Mouse (Mus musculus) limb, embryonic 10.5 days (tissue): ENCODE measurements around the gene Lrrc57. TPM values are rescaled to one million over a fixed set of nuclear protein-coding genes. Genes with fewer than 3 reads are reported as not detected.

Source experiments
- DNase-seq: peaks from one replicate; pipeline ENCODE4 v3.0.0-alpha.2; 2017; ENCODE audit warnings: low spot score
- H3K27ac ChIP-seq: fragments of 300-500 bp; sonication (generic); 2 replicates; pipeline ENCODE4 v1.5.1; 2016; ENCODE audit warnings: mild to moderate bottlenecking
- H3K27me3 ChIP-seq: fragments of 300-500 bp; sonication (generic); 2 replicates; pipeline ENCODE4 v1.6.1; 2016; ENCODE audit warnings: low read depth, mild to moderate bottlenecking; ENCODE audit not compliant: poor library complexity, severe bottlenecking
- H3K36me3 ChIP-seq: fragments of 300-500 bp; sonication (generic); 2 replicates; pipeline ENCODE4 v1.6.1; 2016; ENCODE audit warnings: mild to moderate bottlenecking, moderate library complexity
- H3K4me1 ChIP-seq: fragments of 300-500 bp; sonication (generic); 2 replicates; pipeline ENCODE4 v1.6.1; 2016
- H3K4me3 ChIP-seq: fragments of 300-500 bp; sonication (generic); 2 replicates; pipeline ENCODE4 v1.5.1; 2016; ENCODE audit warnings: mild to moderate bottlenecking, moderate library complexity
- H3K9me3 ChIP-seq: fragments of 300-500 bp; sonication (generic); replicated peaks from 2 replicates; pipeline ENCODE4 v1.6.1; 2016; ENCODE audit warnings: mild to moderate bottlenecking
- WGBS: fragments of 180-500 bp; shearing (Covaris S2); methylation state at CpG from one replicate; pipeline ENCODE4 v1.1.7; 2016; 5-methylcytosine and 5-hydroxymethylcytosine counted together
- polyA plus RNA-seq: library from polyadenylated mRNA; unstranded; fragments of >200 nt; fragmentation: Nextera tagmentation; extraction: Ambion mirVana; gene quantifications from 2 replicates; pipeline ENCODE4 v1.2.1, GENCODE M21; 2016

Lrrc57 gene
- 24.7 and 31.0 TPM in 2 replicates for polyA plus RNA-seq

DNA sequence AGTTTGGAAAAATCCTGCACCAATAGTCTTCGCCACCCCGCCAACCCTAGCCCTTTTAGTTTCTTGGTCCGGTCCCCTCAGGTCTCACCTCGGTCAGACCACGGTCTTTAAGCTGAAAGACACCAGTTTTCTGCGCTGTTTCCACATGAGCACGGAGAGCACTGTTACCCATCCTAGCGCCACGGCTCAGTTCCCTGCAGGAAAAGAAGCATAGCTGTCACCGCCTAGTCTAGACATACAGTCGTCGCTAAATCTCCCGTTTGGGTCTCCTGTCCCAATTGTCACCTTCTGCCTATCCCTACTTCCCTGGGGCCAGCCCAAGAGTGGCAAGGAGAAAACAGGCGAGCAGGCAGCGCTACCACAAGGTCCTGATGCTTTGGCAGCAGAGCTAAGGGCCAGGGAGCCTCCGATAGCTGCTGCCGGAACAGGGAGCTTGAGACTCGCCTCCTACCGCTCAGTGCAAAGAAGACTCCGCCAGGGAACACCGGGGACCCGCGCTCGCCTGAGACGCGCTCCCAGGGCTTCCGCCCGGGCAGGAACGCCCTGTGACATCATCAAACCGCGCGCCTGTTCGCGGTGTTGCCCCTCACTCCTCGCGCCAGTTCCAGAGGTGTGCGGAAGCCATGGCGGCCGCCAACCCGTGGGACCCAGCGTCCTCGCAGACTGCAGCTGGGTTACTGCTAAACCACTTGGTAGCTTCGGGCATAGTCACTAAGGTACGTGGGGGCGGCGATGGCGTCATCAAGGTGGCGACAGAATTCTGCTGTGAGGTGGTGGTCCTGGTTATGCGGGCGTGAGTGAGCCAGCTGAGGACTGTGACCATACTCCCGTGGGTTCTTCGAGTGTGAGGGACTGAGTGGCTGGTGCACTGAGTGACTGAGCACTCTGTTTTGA is at the start of gene Lrrc57, which contains the start of gene Haus2:
Gene Lrrc57, minus strand, starts transcription at position 691 of the 894 bp plus-strand sequence.
Gene Haus2, plus strand, starts transcription at position 554 of the 894 bp plus-strand sequence.
- H3K27me3 ChIP-seq = no peaks in the 10 kb centered on the region
- peaks cover 34% of the 10 kb centered on the region for H3K36me3 ChIP-seq
- under 1% methylated on average over 52 of the region's 52 CpGs for WGBS
- H3K9me3 ChIP-seq = no peaks in the 10 kb centered on the region
- H3K4me3 ChIP-seq = peak within 1 kb of the TSS; percentile 97
- H3K4me1 ChIP-seq = peaks cover 17% of the 10 kb centered on the region
- peak within 1 kb of the TSS; percentile 96 for H3K27ac ChIP-seq
- DNase-seq = peak; percentile 96

DNA sequence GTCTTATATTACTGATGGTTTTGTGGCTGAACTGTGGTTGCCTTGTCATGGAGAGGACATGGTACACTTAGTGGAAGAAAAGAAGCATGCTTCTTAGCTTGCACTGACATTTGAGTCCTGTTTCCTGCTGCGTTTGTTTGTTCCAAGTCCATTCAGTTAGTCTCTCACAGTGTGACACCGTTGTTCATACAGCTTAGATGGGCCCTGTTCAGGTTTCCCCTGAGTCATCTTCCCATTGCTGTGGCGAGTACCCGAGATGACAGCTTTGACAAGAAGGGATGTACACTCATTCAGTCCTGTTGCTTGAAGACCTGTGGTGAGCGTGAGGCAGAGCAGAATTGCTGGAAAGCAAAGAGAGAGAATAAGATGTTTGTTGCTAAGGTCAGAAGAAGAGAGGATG is 49.2 kb upstream of the Lrrc57 start:
- Histone ChIP-seq H3K9me3 (no peaks in the 10 kb centered on the region), H3K36me3 (no peaks in the 10 kb centered on the region), H3K27me3 (no peaks in the 10 kb centered on the region), H3K4me3 (no peak overlapping the region), H3K27ac (no peak overlapping the region), H3K4me1 (no peaks in the 10 kb centered on the region)
- WGBS = 81% methylated on average over 5 of the region's 5 CpGs
- no peak for DNase-seq

DNA sequence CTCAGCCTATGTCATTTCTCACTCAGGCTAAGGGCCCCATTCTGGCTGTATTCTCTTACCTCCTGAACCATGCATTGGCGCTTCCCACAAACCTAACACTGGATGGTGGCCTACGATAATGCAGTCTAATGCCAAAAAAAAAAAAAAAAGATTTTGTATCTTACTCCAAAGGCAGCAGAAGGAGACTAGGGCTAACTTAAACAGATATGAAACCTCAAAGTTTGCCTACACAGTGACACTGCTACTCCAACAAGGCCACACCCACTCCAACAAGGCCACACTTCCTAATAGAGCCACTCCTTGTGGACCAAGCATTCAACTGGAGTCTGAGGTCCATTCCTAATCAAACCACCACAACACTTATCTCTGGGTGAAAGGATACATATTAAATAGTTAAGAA is 47.4 kb upstream of the Lrrc57 start:
- Histone ChIP-seq H3K36me3 (no peaks in the 10 kb centered on the region), H3K27me3 (no peaks in the 10 kb centered on the region), H3K27ac (no peak overlapping the region), H3K4me1 (no peaks in the 10 kb centered on the region), H3K4me3 (no peak overlapping the region), H3K9me3 (no peaks in the 10 kb centered on the region)
- DNase-seq = no peak
- WGBS = 94% methylated on average over 2 of the region's 2 CpGs

DNA sequence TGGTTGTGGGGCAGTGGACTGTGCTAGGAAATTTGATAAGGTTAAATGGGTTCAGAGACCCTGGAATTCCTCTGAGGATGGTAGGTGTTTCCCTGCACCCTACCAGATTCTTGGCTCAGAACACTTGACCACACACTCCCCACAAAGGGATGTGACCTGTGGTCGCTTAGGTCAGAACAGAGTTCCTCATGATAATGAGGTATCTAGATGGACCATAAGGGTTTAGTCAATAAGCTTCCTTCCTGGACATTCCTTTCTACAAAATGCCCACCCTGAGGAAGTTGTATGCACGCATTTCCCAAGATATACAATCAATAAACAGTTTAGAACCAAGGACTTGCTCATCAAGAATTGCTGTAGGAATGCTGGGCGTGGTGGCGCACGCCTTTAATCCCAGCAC is 46.6 kb upstream of the Lrrc57 start:
- no peaks in the 10 kb centered on the region for H3K9me3 ChIP-seq
- H3K27ac ChIP-seq = no peak overlapping the region
- DNase-seq = no peak
- H3K27me3 ChIP-seq = no peaks in the 10 kb centered on the region
- no peak overlapping the region for H3K4me3 ChIP-seq
- H3K4me1 ChIP-seq = no peaks in the 10 kb centered on the region
- 91% methylated on average over 5 of the region's 5 CpGs for WGBS
- no peaks in the 10 kb centered on the region for H3K36me3 ChIP-seq

DNA sequence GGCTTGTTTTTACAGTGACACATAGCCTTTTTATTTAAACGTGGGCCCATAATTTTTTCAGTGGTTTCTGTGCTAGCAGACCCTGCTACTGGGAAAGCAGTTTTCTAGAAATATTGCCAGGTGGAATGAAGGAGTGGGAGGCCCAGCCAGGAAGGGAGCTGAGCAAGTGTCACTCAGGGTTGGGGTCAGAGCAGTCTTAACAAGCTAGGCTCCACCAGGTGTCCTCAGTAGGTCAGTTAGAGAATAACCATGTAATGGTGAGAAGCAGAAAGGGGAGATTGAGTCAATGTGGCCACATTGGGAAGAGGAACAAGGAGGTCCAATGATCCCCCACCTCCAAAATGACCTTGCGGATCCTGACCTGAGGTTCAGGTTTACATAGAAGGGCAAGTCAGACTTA is 45.4 kb upstream of the Lrrc57 start:
- WGBS = 94% methylated on average over 2 of the region's 2 CpGs
- no peak for DNase-seq
- H3K4me1 ChIP-seq = no peaks in the 10 kb centered on the region
- H3K9me3 ChIP-seq = no peaks in the 10 kb centered on the region
- H3K4me3 ChIP-seq = no peak overlapping the region
- H3K36me3 ChIP-seq = no peaks in the 10 kb centered on the region
- H3K27ac ChIP-seq = no peak overlapping the region
- H3K27me3 ChIP-seq = no peaks in the 10 kb centered on the region

DNA sequence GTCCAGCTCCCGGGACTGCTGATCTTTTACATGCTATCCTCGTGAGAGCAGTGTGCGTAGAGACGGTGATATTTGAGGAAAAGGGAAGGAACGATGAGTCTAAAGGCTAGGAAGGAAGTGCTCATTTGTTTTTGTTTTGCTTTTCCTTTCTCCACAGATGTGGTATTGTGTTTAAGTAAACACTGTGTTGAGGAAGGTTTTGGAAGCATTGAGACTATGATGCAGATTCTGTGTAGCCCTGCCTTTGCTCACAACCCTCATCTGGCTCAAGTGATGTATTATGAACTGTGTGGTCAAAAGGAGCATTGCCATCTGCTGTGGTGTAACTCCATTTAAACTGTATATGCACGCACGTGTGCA is 43.6 kb upstream of the Lrrc57 start:
- Histone ChIP-seq H3K4me1 (no peaks in the 10 kb centered on the region), H3K36me3 (no peaks in the 10 kb centered on the region), H3K27me3 (no peaks in the 10 kb centered on the region), H3K27ac (no peak overlapping the region), H3K4me3 (no peak overlapping the region), H3K9me3 (no peaks in the 10 kb centered on the region)
- 91% methylated on average over 7 of the region's 7 CpGs for WGBS
- no peak for DNase-seq

DNA sequence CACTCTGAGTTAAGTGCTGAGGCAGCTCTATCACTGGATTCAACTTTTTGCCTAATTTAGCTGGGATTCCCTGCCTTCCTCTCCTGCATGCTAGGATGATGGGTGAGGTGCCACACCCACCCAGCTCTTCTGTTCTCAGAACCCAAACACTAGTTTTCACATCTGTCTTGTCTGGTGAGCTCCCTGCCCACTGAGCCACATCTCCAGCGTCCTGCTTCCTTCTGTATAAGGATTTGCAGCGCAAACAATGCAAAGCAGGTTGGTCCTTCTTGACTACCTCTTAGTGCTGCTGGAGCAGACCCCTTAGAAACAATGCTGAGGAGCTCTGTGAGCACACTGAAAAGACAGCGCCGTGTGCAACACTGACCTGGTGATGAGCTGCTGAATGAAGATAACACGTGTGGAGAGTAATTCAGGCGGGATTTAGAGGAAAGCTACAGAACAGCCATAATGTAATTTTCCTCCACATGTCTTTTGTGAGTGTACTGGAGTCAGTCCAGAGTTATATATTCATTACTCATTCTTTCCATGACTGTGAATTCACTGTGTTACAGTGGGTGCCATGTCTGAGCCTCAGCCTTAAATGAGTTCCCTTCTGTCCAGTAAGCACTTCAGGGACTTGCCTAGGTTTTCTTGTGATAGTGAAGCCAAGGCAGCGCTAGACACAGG is 43.1 kb upstream of the Lrrc57 start:
- no peak for DNase-seq
- no peaks in the 10 kb centered on the region for H3K9me3 ChIP-seq
- no peaks in the 10 kb centered on the region for H3K36me3 ChIP-seq
- no peaks in the 10 kb centered on the region for H3K27me3 ChIP-seq
- no peak overlapping the region for H3K4me3 ChIP-seq
- H3K4me1 ChIP-seq = no peaks in the 10 kb centered on the region
- WGBS = 87% methylated on average over 7 of the region's 7 CpGs
- no peak overlapping the region for H3K27ac ChIP-seq

DNA sequence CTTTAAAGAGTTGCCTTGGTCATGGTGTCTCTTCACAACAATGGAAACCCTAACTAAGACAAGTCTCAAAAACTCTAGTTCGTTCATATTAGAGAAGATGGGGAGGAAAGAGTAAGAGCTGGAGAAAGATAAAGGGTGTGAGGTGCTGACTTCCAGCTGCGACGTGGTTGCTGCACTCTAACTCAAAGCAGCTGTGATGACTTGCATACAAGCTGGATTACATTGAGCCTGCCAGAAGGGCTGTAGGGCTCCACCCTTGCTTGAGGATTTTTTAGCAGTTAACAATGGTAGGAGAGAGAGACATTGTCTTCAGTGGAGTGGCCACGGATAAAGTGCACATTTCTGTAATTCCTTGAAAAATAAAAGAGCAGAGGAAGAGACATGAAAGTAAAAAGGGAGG is 37.5 kb upstream of the Lrrc57 start:
- Histone ChIP-seq H3K36me3 (no peaks in the 10 kb centered on the region), H3K27ac (no peak overlapping the region), H3K4me3 (no peak overlapping the region), H3K9me3 (no peaks in the 10 kb centered on the region), H3K27me3 (no peaks in the 10 kb centered on the region), H3K4me1 (no peaks in the 10 kb centered on the region)
- WGBS = 57% methylated on average over 4 of the region's 4 CpGs
- no peak for DNase-seq

DNA sequence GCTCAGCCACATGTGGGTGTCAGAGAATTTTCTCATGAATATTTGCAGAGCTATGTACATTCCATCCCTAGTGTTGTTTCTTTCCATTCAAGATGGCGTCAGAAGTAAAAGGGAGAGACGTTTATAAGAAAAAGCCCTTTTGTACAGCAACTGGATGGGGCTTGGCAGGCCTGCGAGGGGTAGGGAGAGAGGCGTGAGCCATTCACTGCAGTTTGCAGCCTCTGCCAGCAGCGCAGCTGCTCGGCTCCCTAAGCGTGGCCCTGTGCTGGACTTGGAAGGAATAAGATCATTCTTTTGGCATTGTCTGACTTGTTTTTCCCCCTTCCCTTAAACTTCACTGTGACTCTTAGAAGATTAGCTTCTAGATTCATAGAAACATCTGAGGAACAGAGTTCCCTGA is 34.5 kb upstream of the Lrrc57 start:
- 85% methylated on average over 7 of the region's 7 CpGs for WGBS
- no peak overlapping the region for H3K27ac ChIP-seq
- no peaks in the 10 kb centered on the region for H3K9me3 ChIP-seq
- no peaks in the 10 kb centered on the region for H3K4me1 ChIP-seq
- H3K36me3 ChIP-seq = no peaks in the 10 kb centered on the region
- H3K4me3 ChIP-seq = no peak overlapping the region
- H3K27me3 ChIP-seq = no peaks in the 10 kb centered on the region
- no peak for DNase-seq

DNA sequence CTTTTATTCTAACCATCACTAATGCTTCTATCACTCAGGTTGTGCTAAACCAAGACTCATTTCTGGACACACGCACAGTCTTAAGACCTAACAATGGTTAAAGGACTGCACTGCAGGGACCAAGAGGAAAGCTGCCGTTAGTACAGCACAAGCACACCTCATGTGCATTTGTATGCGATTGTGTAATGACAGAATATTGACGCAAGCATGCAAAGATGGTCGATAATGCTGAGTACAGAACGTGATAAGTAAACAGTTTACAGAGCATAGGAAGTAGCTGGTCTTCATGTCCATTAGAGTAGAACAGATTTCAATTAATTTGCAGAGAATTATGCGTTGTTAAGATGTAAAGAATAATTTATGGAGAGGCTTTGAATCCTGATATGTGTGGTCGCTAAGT is 31.5 kb upstream of the Lrrc57 start:
- 94% methylated on average over 8 of the region's 8 CpGs for WGBS
- no peak for DNase-seq

DNA sequence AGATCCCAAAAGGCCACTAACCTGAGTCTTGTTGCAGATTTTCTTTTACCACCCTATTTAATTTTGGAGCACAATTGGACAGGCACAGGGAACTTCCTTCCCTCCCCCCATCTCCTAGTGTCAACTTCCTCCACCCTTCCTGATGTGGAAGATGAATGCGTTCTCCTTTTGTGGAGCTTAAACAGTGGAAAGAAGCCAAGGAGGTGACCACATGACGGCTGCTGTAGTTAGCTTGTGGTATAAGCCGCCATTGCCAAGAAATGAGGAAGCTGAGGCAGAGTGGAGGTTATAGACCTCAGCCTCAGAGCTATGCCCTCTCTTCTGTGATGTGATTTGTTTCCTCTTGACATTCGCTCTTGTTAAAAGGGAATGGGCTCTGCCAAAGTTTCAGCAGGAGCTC is 22.6 kb upstream of the Lrrc57 start:
- 90% methylated on average over 4 of the region's 4 CpGs for WGBS
- H3K27me3 ChIP-seq = no peaks in the 10 kb centered on the region

More for the DNA sequence above, 31.5 kb upstream of the Lrrc57 start:
- H3K36me3 ChIP-seq = no peaks in the 10 kb centered on the region
- H3K27me3 ChIP-seq = no peaks in the 10 kb centered on the region
- no peaks in the 10 kb centered on the region for H3K4me1 ChIP-seq
- no peak overlapping the region for H3K4me3 ChIP-seq
- H3K9me3 ChIP-seq = no peaks in the 10 kb centered on the region
- H3K27ac ChIP-seq = no peak overlapping the region

DNA sequence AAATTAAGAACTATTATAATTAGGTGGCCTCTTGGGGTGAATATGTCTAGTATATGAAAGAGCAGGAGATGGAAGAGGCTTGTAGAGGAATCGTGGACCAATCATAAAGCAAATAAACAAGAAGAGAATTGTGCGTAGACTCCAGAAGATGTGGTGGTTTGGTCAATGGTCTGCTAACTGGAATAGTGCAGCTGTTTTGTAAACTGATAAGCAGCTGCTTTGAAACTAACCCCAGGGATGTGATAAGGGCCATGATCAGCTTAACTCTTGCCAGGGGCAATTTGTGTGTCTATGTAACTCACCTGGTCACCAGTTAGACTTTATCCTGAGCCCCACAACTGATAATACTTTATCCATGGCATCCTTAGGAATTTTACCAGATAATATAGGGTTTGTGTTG is 22.2 kb upstream of the Lrrc57 start:
- H3K27ac ChIP-seq = no peak overlapping the region
- whole genome bisulfite sequencing = 87% methylated on average over 2 of the region's 2 CpGs
- no peak for DNase-seq
- no peaks in the 10 kb centered on the region for H3K9me3 ChIP-seq
- no peaks in the 10 kb centered on the region for H3K27me3 ChIP-seq
- peaks cover 13% of the 10 kb centered on the region for H3K36me3 ChIP-seq
- H3K4me1 ChIP-seq = 0 out of 2 replicates have a peak, but pooled peaks cover 7% of the 10 kb centered on the region
- no peak overlapping the region for H3K4me3 ChIP-seq

More for the DNA sequence above, 22.6 kb upstream of the Lrrc57 start:
- Histone ChIP-seq H3K4me1 (0 out of 2 replicates have a peak, but pooled peaks cover 7% of the 10 kb centered on the region), H3K27ac (no peak overlapping the region), H3K36me3 (peaks cover 13% of the 10 kb centered on the region), H3K9me3 (no peaks in the 10 kb centered on the region), H3K4me3 (no peak overlapping the region)
- DNase-seq = no peak

DNA sequence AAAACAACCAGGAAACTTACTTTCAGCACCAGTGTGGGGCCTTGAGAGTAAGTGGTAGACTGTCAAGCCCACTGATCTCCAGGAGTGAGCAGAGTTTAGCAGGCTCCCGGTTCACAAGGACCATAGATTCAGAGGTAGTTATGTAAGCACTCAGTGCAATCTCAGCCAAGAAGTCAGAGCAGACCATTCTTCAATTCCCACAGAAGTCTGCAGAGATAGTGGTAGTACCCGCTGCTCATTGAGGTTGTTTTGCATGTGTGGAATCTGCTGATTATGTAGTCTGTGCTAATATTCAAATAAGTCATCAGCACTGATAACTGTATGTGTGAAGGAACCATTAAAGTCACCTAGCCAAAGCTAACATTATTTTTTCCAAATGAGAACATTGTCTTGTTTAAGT is 21.3 kb upstream of the Lrrc57 start:
- Histone ChIP-seq H3K4me3 (no peak overlapping the region), H3K9me3 (no peaks in the 10 kb centered on the region), H3K36me3 (peaks cover 13% of the 10 kb centered on the region), H3K27me3 (no peaks in the 10 kb centered on the region), H3K4me1 (0 out of 2 replicates have a peak, but pooled peaks cover 7% of the 10 kb centered on the region), H3K27ac (no peak overlapping the region)
- 80% methylated on average over 2 of the region's 2 CpGs for WGBS
- DNase-seq = no peak
